Mouse (Mus musculus) spleen, adult 2 months (tissue): ENCODE data around the gene Tbl2. TPM values are rescaled to one million over a fixed set of nuclear protein-coding genes. Genes with fewer than 3 reads are reported as not detected.
A peak's percentile ranks its signal among the peaks of the same experiment; 100 is the strongest.

Experiments used
- DNase-seq, 2 experiments: peaks; one replicate each; pipeline versions ENCODE4 v3.0.0 to v3.0.0-alpha.2; 2012 to 2021; ENCODE audit warnings: low spot score in 2 of 2, low read depth in 1 of 2
- H3K27ac ChIP-seq: fragments of 200-500 bp; 2 replicates; pipeline ENCODE4 v1.5.1; 2012; ENCODE audit warnings: low read length, inconsistent platforms; ENCODE audit not compliant: insufficient read depth
- H3K27me3 ChIP-seq: fragments of 200-500 bp; 2 replicates; pipeline ENCODE4 v1.6.1; 2012; ENCODE audit warnings: mild to moderate bottlenecking, moderate library complexity, low read length, inconsistent platforms; ENCODE audit not compliant: control insufficient read depth, insufficient read depth
- H3K36me3 ChIP-seq: fragments of 200-500 bp; 2 replicates; pipeline ENCODE4 v1.6.1; 2012; ENCODE audit warnings: mild to moderate bottlenecking, low read length, inconsistent platforms; ENCODE audit not compliant: control insufficient read depth, insufficient read depth
- H3K4me1 ChIP-seq: fragments of 200-500 bp; 2 replicates; pipeline ENCODE4 v1.6.1; 2011; ENCODE audit warnings: inconsistent platforms; ENCODE audit not compliant: control insufficient read depth, insufficient read depth, insufficient read length
- H3K4me3 ChIP-seq: fragments of 200-500 bp; 2 replicates; pipeline ENCODE4 v1.5.1; 2011; ENCODE audit warnings: mild to moderate bottlenecking, inconsistent platforms; ENCODE audit not compliant: insufficient read depth, insufficient read length; ENCODE audit errors: extremely low read depth
- CTCF ChIP-seq: fragments of 200-500 bp; IDR thresholded peaks from 2 replicates; pipeline ENCODE4 v1.5.1; 2011; ENCODE audit warnings: mild to moderate bottlenecking, inconsistent platforms; ENCODE audit not compliant: insufficient read depth, insufficient read length, insufficient replicate concordance; ENCODE audit errors: extremely low read depth
- POLR2A ChIP-seq: fragments of 200-500 bp; IDR thresholded peaks from 2 replicates; pipeline ENCODE4 v1.6.1; 2011; ENCODE audit warnings: low read depth, low read length, inconsistent platforms
- WGBS: fragments of 180-500 bp; shearing (Covaris S2); methylation state at CpG from one replicate; pipeline ENCODE4 v1.1.7; 2018; 5-methylcytosine and 5-hydroxymethylcytosine counted together
- polyA plus RNA-seq: library from polyadenylated mRNA; depleted of rRNA; stranded (reverse); fragments of >200 nt; gene quantifications from 2 replicates; pipeline ENCODE4 v1.2.3, GENCODE M21; 2012; rRNA removed

Tbl2 gene
- polyA plus RNA-seq, result 6.1 and 7.2 TPM in 2 replicates

- H3K36me3 ChIP-seq, result peaks cover 4% of the 10 kb centered on the region
- DNase-seq, result peak; percentile 99
- no peaks in the 10 kb centered on the region for H3K4me1 ChIP-seq
- peak within 1 kb of the TSS; percentile 96 for H3K27ac ChIP-seq
- peak; percentile 56; the same call in 1 of the 2 replicates for TF ChIP-seq POLR2A
- no peak for TF ChIP-seq CTCF
- H3K4me3 ChIP-seq, result peak within 1 kb of the TSS; percentile 90
- no peaks in the 10 kb centered on the region for H3K27me3 ChIP-seq
- under 1% methylated on average over 63 of the region's 63 CpGs for WGBS
Observed at GRCm38 (mm10) chr5:135149053-135149819, at the start of gene Tbl2. Gene Tbl2 (plus strand): TSS chr5:135149657.

- no peaks in the 10 kb centered on the region for H3K36me3 ChIP-seq
- 31% methylated on average over 1 of the region's 1 CpGs for WGBS
- TF ChIP-seq CTCF, result no peak
- TF ChIP-seq POLR2A, result no peak
- H3K27ac ChIP-seq, result no peak overlapping the region
- no peaks in the 10 kb centered on the region for H3K4me1 ChIP-seq
- H3K4me3 ChIP-seq, result no peak overlapping the region
- DNase-seq, result no peak
- no peaks in the 10 kb centered on the region for H3K27me3 ChIP-seq
Observed at GRCm38 (mm10) chr5:135100981-135101380, 48.5 kb upstream of the Tbl2 start.

- H3K27me3 ChIP-seq, result peaks cover 10% of the 10 kb centered on the region
- no peaks in the 10 kb centered on the region for H3K36me3 ChIP-seq
- no peak overlapping the region for H3K4me3 ChIP-seq
- DNase-seq, result no peak
- no peak overlapping the region for H3K27ac ChIP-seq
- TF ChIP-seq POLR2A, result no peak
- TF ChIP-seq CTCF, result no peak; the same call in 1 of the 2 replicates
- peaks cover 5% of the 10 kb centered on the region for H3K4me1 ChIP-seq
- WGBS, result 57% methylated on average over 11 of the region's 11 CpGs
Observed at GRCm38 (mm10) chr5:135103999-135104660, 45.3 kb upstream of the Tbl2 start.

- 1% methylated on average over 48 of the region's 48 CpGs for WGBS
- Histone ChIP-seq H3K36me3 (no peaks in the 10 kb centered on the region), H3K4me1 (peaks cover 5% of the 10 kb centered on the region), H3K4me3 (peak overlapping the region; percentile 44; the same call in 1 of the 2 replicates), H3K27me3 (peaks cover 10% of the 10 kb centered on the region), H3K27ac (no peak overlapping the region)
- TF ChIP-seq POLR2A, result no peak
- no peak for TF ChIP-seq CTCF
- DNase-seq, result peak; percentile 39 to 46
Observed at GRCm38 (mm10) chr5:135106758-135107256, 42.6 kb upstream of the Tbl2 start.

- no peak overlapping the region for H3K27ac ChIP-seq
- 16% methylated on average over 40 of the region's 40 CpGs for WGBS
Observed at GRCm38 (mm10) chr5:135107521-135108501, 41.6 kb upstream of the Tbl2 start.

GRCm38 (mm10) chr5:135109017-135109416, 40.4 kb upstream of the Tbl2 start:
- Histone ChIP-seq H3K27ac (no peak overlapping the region), H3K4me3 (no peak overlapping the region), H3K27me3 (peaks cover 10% of the 10 kb centered on the region), H3K36me3 (no peaks in the 10 kb centered on the region), H3K4me1 (peaks cover 5% of the 10 kb centered on the region)
- no peak for DNase-seq
- 71% methylated on average over 6 of the region's 6 CpGs for WGBS
- TF ChIP-seq CTCF, result no peak
- TF ChIP-seq POLR2A, result no peak

More at GRCm38 (mm10) chr5:135107521-135108501, 41.6 kb upstream of the Tbl2 start:
- Histone ChIP-seq H3K4me3 (no peak overlapping the region), H3K4me1 (peaks cover 5% of the 10 kb centered on the region), H3K36me3 (no peaks in the 10 kb centered on the region), H3K27me3 (peaks cover 10% of the 10 kb centered on the region)
- TF ChIP-seq POLR2A (no peak), CTCF (peak; percentile 24; the same call in 1 of the 2 replicates)
- peak in 1 of 2 experiments; percentile 23 for DNase-seq
